ENCODE assay signal across 35 mouse cellular contexts in genomic region chr3:104987884-104988283, GRCm38 (mm10). TPM values are rescaled to one million over a fixed set of nuclear protein-coding genes. Genes with fewer than 3 reads are reported as not detected.
"Had no signal": no experiment of that assay in that cellular context is flagged by ENCODE, and none has a peak within 500 bp of the region (broad histone marks: within the 10 kb centered on the region; RNA-seq: fewer than 3 reads in every experiment).

No protein-coding gene starts in this region.

- H3K4me2 ChIP-seq: heart, embryonic 11.5 days; heart, embryonic 12.5 days; heart, embryonic 13.5 days; heart, embryonic 15.5 days; hindbrain, embryonic 12.5 days; hindbrain, embryonic 13.5 days; hindbrain, embryonic 14.5 days; hindbrain, embryonic 15.5 days; intestine, embryonic 15.5 days; kidney, embryonic 15.5 days had no signal

- DNase-seq: heart, postnatal 10 days; heart, postnatal 14 days; heart, postnatal 36 days; heart, postnatal 4 days; kidney, adult 11 months; kidney, adult 18-20 months; kidney, adult 2 months; kidney, adult 8-10 months; kidney, adult 9 months; kidney, postnatal 10 days; kidney, postnatal 14 days; kidney, postnatal 25 days; kidney, postnatal 36 days; kidney, postnatal 4 days; layer of hippocampus, adult 9-11 months; layer of hippocampus, postnatal 36 days had no signal

- H3K27me3 ChIP-seq: heart, embryonic 12.5 days; heart, embryonic 13.5 days; heart, embryonic 15.5 days; hindbrain, embryonic 12.5 days; hindbrain, embryonic 13.5 days; hindbrain, embryonic 15.5 days; intestine, embryonic 15.5 days; kidney, embryonic 15.5 days had no signal

- H3K4me1 ChIP-seq: intestine, embryonic 15.5 days had no signal

- H3K4me3 ChIP-seq: heart, embryonic 12.5 days; heart, embryonic 13.5 days; heart, embryonic 15.5 days; hindbrain, embryonic 10.5 days; hindbrain, embryonic 12.5 days; hindbrain, embryonic 13.5 days; hindbrain, embryonic 15.5 days; intestine, embryonic 15.5 days; kidney, embryonic 15.5 days; layer of hippocampus, adult 2 months had no signal

- H3K9me3 ChIP-seq: heart, embryonic 12.5 days; heart, embryonic 13.5 days; heart, embryonic 15.5 days; hindbrain, embryonic 10.5 days; hindbrain, embryonic 12.5 days; hindbrain, embryonic 13.5 days; hindbrain, embryonic 15.5 days; intestine, embryonic 15.5 days; kidney, embryonic 15.5 days had no signal

- ATAC-seq: hindbrain, embryonic 16.5 days; hindbrain, postnatal 0 days; inflammation-experienced regulatory T-cells, adult 6 months; intestine, embryonic 15.5 days; intestine, embryonic 16.5 days; intestine, postnatal 0 days had no signal

- H3K9ac ChIP-seq: heart, embryonic 12.5 days; heart, embryonic 13.5 days; heart, embryonic 15.5 days; hindbrain, embryonic 12.5 days; hindbrain, embryonic 13.5 days; hindbrain, embryonic 14.5 days; hindbrain, embryonic 15.5 days; intestine, embryonic 15.5 days; kidney, embryonic 15.5 days had no signal

- H3K27ac ChIP-seq: heart, embryonic 13.5 days; heart, embryonic 15.5 days; hindbrain, embryonic 10.5 days; hindbrain, embryonic 12.5 days; hindbrain, embryonic 13.5 days; hindbrain, embryonic 14.5 days; hindbrain, embryonic 15.5 days; hindbrain, postnatal 0 days; intestine, embryonic 15.5 days; kidney, embryonic 15.5 days; kidney, postnatal 0 days; layer of hippocampus, adult 2 months had no signal

- H3K36me3 ChIP-seq: heart, embryonic 12.5 days; heart, embryonic 13.5 days; heart, embryonic 15.5 days; hindbrain, embryonic 10.5 days; hindbrain, embryonic 12.5 days; hindbrain, embryonic 13.5 days; hindbrain, embryonic 15.5 days; intestine, embryonic 15.5 days; kidney, embryonic 15.5 days had no signal

RNA-seq across cellular contexts. Expression of gene Wnt2b, which starts 26.2 kb away (rescaled TPM):
- total RNA-seq: hematopoietic stem cell, adult 5-6 weeks had no signal
